Mouse (Mus musculus) intestine, embryonic 14.5 days (tissue): ENCODE measurements around the gene Tacc3. TPM values are rescaled to one million over a fixed set of nuclear protein-coding genes. Genes with fewer than 3 reads are reported as not detected.

Experiments
- ATAC-seq: fragments of 200-750 bp; cut with Nextera tagmentation; replicated peaks from 2 replicates; pipeline ENCODE4 v1.8.0; 2017; ENCODE audit warnings: low read depth, moderate number of reproducible peaks, moderate TSS enrichment, moderate library complexity; ENCODE audit not compliant: low FRiP score, low TSS enrichment
- DNase-seq: peaks from one replicate; pipeline ENCODE4 v3.0.0-alpha.2; 2018; ENCODE audit warnings: low spot score
- H3K27ac ChIP-seq: fragments of 300-500 bp; sonication (generic); 2 replicates; pipeline ENCODE4 v1.5.1; 2014; ENCODE audit warnings: low read depth, mild to moderate bottlenecking, control low read depth
- H3K27me3 ChIP-seq: fragments of 300-500 bp; sonication (generic); replicated peaks from 2 replicates; pipeline ENCODE4 v1.6.1; 2014; ENCODE audit warnings: low read length, control low read depth; ENCODE audit not compliant: control insufficient read depth, insufficient read depth
- H3K36me3 ChIP-seq: fragments of 300-500 bp; sonication (generic); 2 replicates; pipeline ENCODE4 v1.6.1; 2014; ENCODE audit warnings: low read length, control low read depth; ENCODE audit not compliant: control insufficient read depth, insufficient read depth
- H3K4me1 ChIP-seq: fragments of 300-500 bp; sonication (generic); replicated peaks from 2 replicates; pipeline ENCODE4 v1.6.1; 2014; ENCODE audit warnings: low read length, control low read depth, mixed read lengths; ENCODE audit not compliant: control insufficient read depth, insufficient read depth
- H3K4me2 ChIP-seq: fragments of 300-500 bp; sonication (generic); 2 replicates; pipeline ENCODE4 v1.6.1; 2014; ENCODE audit warnings: low read length
- H3K4me3 ChIP-seq: fragments of 300-500 bp; sonication (generic); 2 replicates; pipeline ENCODE4 v1.5.1; 2014; ENCODE audit warnings: low read depth, low read length, control low read depth, mixed read lengths
- H3K9ac ChIP-seq: fragments of 300-500 bp; sonication (generic); 2 replicates; pipeline ENCODE4 v1.6.1; 2014; ENCODE audit warnings: mild to moderate bottlenecking, low read length
- H3K9me3 ChIP-seq: fragments of 300-500 bp; sonication (generic); 2 replicates; pipeline ENCODE4 v1.6.1; 2016; ENCODE audit warnings: low read length, control low read depth; ENCODE audit not compliant: control insufficient read depth
- WGBS: fragments of 180-500 bp; shearing (Covaris S2); extraction: QIAGEN DNeasy Blood & Tissue Kit; methylation state at CpG from one replicate; pipeline ENCODE4 v1.1.7; 2014; 5-methylcytosine and 5-hydroxymethylcytosine counted together
- polyA plus RNA-seq: library from polyadenylated mRNA; unstranded; fragments of >200 nt; fragmentation: Nextera tagmentation; extraction: Ambion mirVana; gene quantifications from 2 replicates; pipeline ENCODE4 v1.2.1, GENCODE M21; 2014

Gene Tacc3
- polyA plus RNA-seq, 1 experiment from 2014 or later = 174 TPM

GRCm38 (mm10) chr5:33703999-33704398 lies 46.1 kb downstream of the Tacc3 start:
- H3K4me3 ChIP-seq = no peak overlapping the region
- peaks cover 23% of the 10 kb centered on the region for H3K4me1 ChIP-seq
- no peak for ATAC-seq
- no peaks in the 10 kb centered on the region for H3K9me3 ChIP-seq
- H3K36me3 ChIP-seq = no peaks in the 10 kb centered on the region
- no peak overlapping the region for H3K27ac ChIP-seq
- DNase-seq = no peak
- H3K27me3 ChIP-seq = no peaks in the 10 kb centered on the region
- no peak overlapping the region for H3K4me2 ChIP-seq
- H3K9ac ChIP-seq = no peak overlapping the region
- 54% methylated on average over 8 of the region's 8 CpGs for WGBS

GRCm38 (mm10) chr5:33704945-33705611 lies 47.1 kb downstream of the Tacc3 start:
- ATAC-seq (0 out of 2 replicates have a peak, but pooled peaks have one; percentile 21), DNase-seq (no peak)
- Histone ChIP-seq H3K4me2 (no peak overlapping the region), H3K4me3 (no peak overlapping the region), H3K4me1 (peaks cover 19% of the 10 kb centered on the region), H3K9ac (no peak overlapping the region), H3K36me3 (no peaks in the 10 kb centered on the region), H3K27ac (no peak overlapping the region), H3K9me3 (no peaks in the 10 kb centered on the region), H3K27me3 (no peaks in the 10 kb centered on the region)
- WGBS = 14% methylated on average over 11 of the region's 11 CpGs

GRCm38 (mm10) chr5:33705612-33706349 lies 47.9 kb downstream of the Tacc3 start:
- no peak overlapping the region for H3K4me2 ChIP-seq

GRCm38 (mm10) chr5:33706350-33706629 lies 48.4 kb downstream of the Tacc3 start:
- no peak overlapping the region for H3K27ac ChIP-seq
- no peak overlapping the region for H3K9ac ChIP-seq
- no peak overlapping the region for H3K4me3 ChIP-seq
- no peak overlapping the region for H3K4me2 ChIP-seq
- ATAC-seq (no peak), DNase-seq (no peak)
- 100% methylated on average over 1 of the region's 1 CpGs for WGBS
- H3K9me3 ChIP-seq = no peaks in the 10 kb centered on the region
- peaks cover 15% of the 10 kb centered on the region for H3K4me1 ChIP-seq
- no peaks in the 10 kb centered on the region for H3K27me3 ChIP-seq
- no peaks in the 10 kb centered on the region for H3K36me3 ChIP-seq

More at GRCm38 (mm10) chr5:33705612-33706349, 47.9 kb downstream of the Tacc3 start:
- Histone ChIP-seq H3K27ac (no peak overlapping the region), H3K27me3 (no peaks in the 10 kb centered on the region), H3K36me3 (no peaks in the 10 kb centered on the region), H3K9me3 (no peaks in the 10 kb centered on the region), H3K4me3 (no peak overlapping the region), H3K9ac (no peak overlapping the region), H3K4me1 (peaks cover 15% of the 10 kb centered on the region)
- no peak for DNase-seq
- WGBS = 49% methylated on average over 9 of the region's 9 CpGs
- 0 out of 2 replicates have a peak, but pooled peaks have one; percentile 16 for ATAC-seq

- WGBS = 57% methylated on average over 4 of the region's 4 CpGs
- Histone ChIP-seq H3K9me3 (no peaks in the 10 kb centered on the region), H3K4me2 (no peak overlapping the region), H3K4me1 (peaks cover 15% of the 10 kb centered on the region), H3K9ac (no peak overlapping the region), H3K27me3 (no peaks in the 10 kb centered on the region), H3K36me3 (no peaks in the 10 kb centered on the region), H3K27ac (no peak overlapping the region), H3K4me3 (no peak overlapping the region)
- ATAC-seq (no peak), DNase-seq (no peak)
Observed at GRCm38 (mm10) chr5:33707163-33707562, 49.2 kb downstream of the Tacc3 start.

GRCm38 (mm10) chr5:33709037-33709436 lies 51.1 kb downstream of the Tacc3 start:
- ATAC-seq = no peak
- Histone ChIP-seq H3K4me2 (no peak overlapping the region), H3K27ac (no peak overlapping the region), H3K27me3 (no peaks in the 10 kb centered on the region), H3K9me3 (no peaks in the 10 kb centered on the region), H3K4me3 (no peak overlapping the region), H3K4me1 (peaks cover 15% of the 10 kb centered on the region), H3K9ac (no peak overlapping the region), H3K36me3 (no peaks in the 10 kb centered on the region)
- WGBS = 43% methylated on average over 2 of the region's 2 CpGs
- no peak for DNase-seq

GRCm38 (mm10) chr5:33712550-33712949 lies 54.6 kb downstream of the Tacc3 start:
- Histone ChIP-seq H3K4me2 (no peak overlapping the region), H3K27me3 (no peaks in the 10 kb centered on the region), H3K4me1 (peaks cover 6% of the 10 kb centered on the region), H3K4me3 (no peak overlapping the region), H3K36me3 (no peaks in the 10 kb centered on the region), H3K9me3 (no peaks in the 10 kb centered on the region), H3K27ac (no peak overlapping the region), H3K9ac (no peak overlapping the region)
- 76% methylated on average over 2 of the region's 2 CpGs for WGBS
- ATAC-seq = no peak
- no peak for DNase-seq

GRCm38 (mm10) chr5:33715182-33715581 lies 57.3 kb downstream of the Tacc3 start:
- ATAC-seq = no peak
- 27% methylated on average over 2 of the region's 2 CpGs for WGBS

GRCm38 (mm10) chr5:33716467-33716866 lies 58.5 kb downstream of the Tacc3 start:
- Histone ChIP-seq H3K4me1 (peaks cover 14% of the 10 kb centered on the region), H3K36me3 (no peaks in the 10 kb centered on the region), H3K27me3 (no peaks in the 10 kb centered on the region), H3K9me3 (no peaks in the 10 kb centered on the region), H3K27ac (no peak overlapping the region), H3K4me2 (no peak overlapping the region), H3K9ac (no peak overlapping the region), H3K4me3 (no peak overlapping the region)
- DNase-seq = no peak
- ATAC-seq = no peak
- WGBS = 74% methylated on average over 6 of the region's 6 CpGs

More at GRCm38 (mm10) chr5:33715182-33715581, 57.3 kb downstream of the Tacc3 start:
- H3K27ac ChIP-seq = no peak overlapping the region
- H3K36me3 ChIP-seq = no peaks in the 10 kb centered on the region
- H3K4me3 ChIP-seq = no peak overlapping the region
- no peaks in the 10 kb centered on the region for H3K27me3 ChIP-seq
- no peak for DNase-seq
- H3K9me3 ChIP-seq = no peaks in the 10 kb centered on the region
- H3K4me1 ChIP-seq = peaks cover 6% of the 10 kb centered on the region
- no peak overlapping the region for H3K4me2 ChIP-seq
- H3K9ac ChIP-seq = no peak overlapping the region
